Mouse (Mus musculus) myocyte (in vitro differentiated cells): ENCODE results near the gene Dmwd. TPM values are rescaled to one million over a fixed set of nuclear protein-coding genes. Genes with fewer than 3 reads are reported as not detected.

Experiments used
- H3K27me3 ChIP-seq: one replicate; pipeline ENCODE4 v1.6.1; 2011; ENCODE audit not compliant: control insufficient read depth, insufficient read depth, insufficient read length
- H3K36me3 ChIP-seq: one replicate; pipeline ENCODE4 v1.6.1; 2011; ENCODE audit not compliant: control insufficient read depth, insufficient read depth
- H3K4me2 ChIP-seq: one replicate; pipeline ENCODE4 v1.6.1; 2011; ENCODE audit warnings: low read depth, control low read depth
- H3K4me3 ChIP-seq: one replicate; pipeline ENCODE4 v1.5.1; 2011; ENCODE audit warnings: mild to moderate bottlenecking, control low read depth, moderate library complexity
- H3K79me2 ChIP-seq: one replicate; pipeline ENCODE4 v1.6.1; 2011; ENCODE audit not compliant: control insufficient read depth, insufficient read depth
- H3ac ChIP-seq: one replicate; pipeline ENCODE4 v1.6.1; 2011; ENCODE audit not compliant: control insufficient read depth, insufficient read length
- CEBPB ChIP-seq: IDR thresholded peaks from 2 replicates; pipeline ENCODE4 v1.6.1; 2011; ENCODE audit warnings: mild to moderate bottlenecking, moderate library complexity; ENCODE audit not compliant: poor library complexity, insufficient read depth, severe bottlenecking
- E2F4 ChIP-seq: IDR thresholded peaks from one replicate; pipeline ENCODE4 v1.6.1; 2011; ENCODE audit warnings: mild to moderate bottlenecking, control low read depth, moderate library complexity; ENCODE audit not compliant: insufficient read depth
- MAX ChIP-seq: IDR thresholded peaks from one replicate; pipeline ENCODE4 v1.6.1; 2011; ENCODE audit warnings: low read depth, mild to moderate bottlenecking, control low read depth
- MYOD1 ChIP-seq, 3 experiments: IDR thresholded peaks; one replicate each; pipeline ENCODE4 v1.6.1; 2011; ENCODE audit warnings: control low read depth in 2 of 3, low read depth in 2 of 3, mild to moderate bottlenecking in 2 of 3, moderate library complexity in 1 of 3; ENCODE audit not compliant: insufficient read length in 2 of 3, control insufficient read depth in 1 of 3
- MYOG ChIP-seq, 3 experiments: IDR thresholded peaks; one replicate each; pipeline ENCODE4 v1.6.1; 2011; ENCODE audit warnings: control low read depth in 2 of 3, low read depth in 2 of 3, mild to moderate bottlenecking in 2 of 3; ENCODE audit not compliant: insufficient read length in 2 of 3, control insufficient read depth in 1 of 3, insufficient read depth in 1 of 3
- POLR2A ChIP-seq: IDR thresholded peaks from one replicate; pipeline ENCODE4 v1.6.1; 2011; ENCODE audit warnings: low read depth, mild to moderate bottlenecking, control low read depth, moderate library complexity; ENCODE audit not compliant: insufficient read length
- POLR2AphosphoS2 ChIP-seq: IDR thresholded peaks from one replicate; pipeline ENCODE4 v1.6.1; 2011; ENCODE audit warnings: low read depth, control low read depth; ENCODE audit not compliant: insufficient read length
- REST ChIP-seq: IDR thresholded peaks from one replicate; pipeline ENCODE4 v1.6.1; 2011; ENCODE audit warnings: mild to moderate bottlenecking, control low read depth, moderate library complexity; ENCODE audit not compliant: insufficient read depth, insufficient read length
- SRF ChIP-seq: IDR thresholded peaks from one replicate; pipeline ENCODE4 v1.6.1; 2011; ENCODE audit warnings: low read depth; ENCODE audit not compliant: control insufficient read depth, insufficient read length
- TCF12 ChIP-seq: IDR thresholded peaks from one replicate; pipeline ENCODE4 v1.6.1; 2011; ENCODE audit warnings: mild to moderate bottlenecking, control low read depth; ENCODE audit not compliant: poor library complexity, insufficient read depth, severe bottlenecking
- TCF3 ChIP-seq: IDR thresholded peaks from one replicate; pipeline ENCODE4 v1.6.1; 2011; ENCODE audit warnings: low read depth, control low read depth; ENCODE audit not compliant: insufficient read length
- USF1 ChIP-seq: IDR thresholded peaks from one replicate; pipeline ENCODE4 v1.6.1; 2011; ENCODE audit warnings: low read depth, mild to moderate bottlenecking, control low read depth, moderate library complexity
- polyA plus RNA-seq: library from polyadenylated mRNA; unstranded; fragments of >200 nt; fragmentation: generic; extraction: Trizol; gene quantifications from one replicate; pipeline ENCODE4 v1.2.1, GENCODE M21; 2012; ENCODE audit warnings: missing spikeins

The Dmwd gene
- polyA plus RNA-seq, 1 experiment = 83.7 TPM

DNA sequence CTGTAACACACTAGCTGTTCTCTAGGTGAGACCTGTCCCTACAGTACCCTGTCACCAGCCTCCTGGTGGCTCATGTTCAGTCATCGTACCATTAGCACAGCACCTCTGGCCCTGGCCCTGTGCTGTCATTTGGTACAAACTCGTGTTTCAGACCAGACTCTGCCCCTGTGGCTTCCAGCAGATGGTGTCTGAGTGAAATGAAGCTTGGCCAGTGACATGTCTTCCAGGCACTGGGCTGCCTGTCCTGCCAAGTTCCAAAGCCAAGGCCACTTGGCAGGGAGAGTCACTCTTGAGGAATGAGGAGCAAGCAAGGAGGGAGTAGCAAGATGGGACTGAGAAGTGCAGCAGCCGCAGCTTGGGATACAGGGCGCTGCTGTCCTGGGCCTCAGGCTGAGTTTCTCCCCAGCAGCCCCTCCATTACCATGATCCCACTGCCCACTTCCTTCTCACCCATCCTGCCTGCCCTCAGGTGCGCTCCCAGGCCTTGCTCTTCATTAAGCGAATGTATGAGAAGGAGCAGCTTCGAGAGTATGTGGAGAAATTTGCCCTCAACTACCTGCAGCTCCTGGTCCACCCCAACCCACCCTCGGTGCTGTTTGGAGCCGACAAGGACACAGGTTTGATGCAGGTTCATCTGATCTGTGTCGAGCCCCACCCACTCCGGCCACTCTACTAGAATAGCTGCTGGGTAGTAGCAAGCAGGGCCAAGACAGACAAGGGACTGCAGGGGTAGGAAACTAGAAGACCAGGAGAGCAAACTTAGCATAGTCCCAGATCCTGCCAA is 29.5 kb upstream of the Dmwd start:
- H3K4me3 ChIP-seq = no peak overlapping the region
- H3K4me2 ChIP-seq = no peak overlapping the region
- peaks cover 14% of the 10 kb centered on the region for H3K36me3 ChIP-seq
- H3K79me2 ChIP-seq = no peaks in the 10 kb centered on the region
- TF ChIP-seq MYOD1 (IDR thresholded peaks at IDR 0.05; ENCODE audit: control insufficient read depth in 1 of 3, insufficient read length in 2 of 3, low read depth in 2 of 3) (no peak), SRF (no peak), TCF3 (no peak), MYOG (IDR thresholded peaks at IDR 0.05; ENCODE audit: control insufficient read depth in 1 of 3, insufficient read depth in 1 of 3, insufficient read length in 2 of 3, low read depth in 2 of 3) (no peak), POLR2A (no peak), USF1 (no peak)
- H3ac ChIP-seq = no peak overlapping the region
- H3K27me3 ChIP-seq = no peaks in the 10 kb centered on the region

DNA sequence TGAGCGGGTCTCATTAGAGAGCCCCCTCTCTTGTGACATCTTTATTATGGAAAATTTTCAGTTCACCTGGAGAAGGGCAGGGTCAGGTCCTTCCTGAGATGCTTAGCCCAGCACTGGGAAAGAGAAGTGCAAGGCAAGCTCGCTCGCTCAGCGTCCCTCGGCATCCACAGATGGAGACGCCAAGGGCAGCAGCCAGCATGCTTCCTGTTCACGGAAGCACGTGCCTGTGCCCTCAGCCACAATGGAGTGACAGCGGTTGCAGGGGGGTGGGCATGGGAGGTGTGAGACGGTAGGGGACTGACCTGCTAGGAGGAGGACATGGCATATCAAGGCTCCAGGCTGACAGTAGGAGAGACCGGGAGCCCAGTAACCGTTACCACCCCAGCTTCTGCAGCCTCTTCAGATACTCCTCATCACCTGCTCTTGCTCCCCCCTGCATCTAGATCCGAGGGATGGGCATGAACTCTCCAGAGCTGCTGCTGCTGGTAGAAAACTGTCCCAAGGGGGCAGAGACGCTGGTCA is 28.0 kb upstream of the Dmwd start:
- Histone ChIP-seq H3K4me3 (no peak overlapping the region), H3K4me2 (no peak overlapping the region), H3ac (no peak overlapping the region), H3K36me3 (peaks cover 10% of the 10 kb centered on the region), H3K27me3 (no peaks in the 10 kb centered on the region), H3K79me2 (no peaks in the 10 kb centered on the region)
- TF ChIP-seq REST = no peak
- no peak for TF ChIP-seq MYOG (IDR thresholded peaks at IDR 0.05; ENCODE audit: control insufficient read depth in 1 of 3, insufficient read depth in 1 of 3, insufficient read length in 2 of 3, low read depth in 2 of 3)
- TF ChIP-seq MYOD1 (IDR thresholded peaks at IDR 0.05; ENCODE audit: control insufficient read depth in 1 of 3, insufficient read length in 2 of 3, low read depth in 2 of 3) = no peak
- TF ChIP-seq POLR2AphosphoS2 = no peak
- TF ChIP-seq TCF12 = no peak
- TF ChIP-seq USF1 = no peak
- TF ChIP-seq POLR2A = no peak
- TF ChIP-seq MAX = no peak
- TF ChIP-seq CEBPB = no peak
- no peak for TF ChIP-seq TCF3
- TF ChIP-seq E2F4 = no peak
- TF ChIP-seq SRF = no peak

DNA sequence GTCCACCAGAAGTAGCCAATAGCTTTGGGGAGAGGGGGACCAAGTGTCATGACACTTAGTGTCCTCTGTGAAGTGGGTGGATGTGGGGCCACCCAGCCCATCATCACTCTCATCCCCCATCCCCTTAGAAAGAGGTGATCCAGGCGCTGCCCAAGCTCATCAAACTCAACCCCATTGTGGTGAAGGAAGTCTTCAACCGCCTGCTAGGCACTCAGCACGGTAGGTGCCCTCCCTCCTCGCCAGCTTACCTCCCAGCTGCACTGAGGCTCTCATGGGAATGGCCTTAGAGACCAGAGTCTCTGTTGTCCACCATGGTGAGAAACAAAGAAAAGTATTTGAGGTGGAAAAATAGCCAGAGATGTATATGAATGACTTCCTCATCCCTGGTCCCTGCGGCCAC is 26.8 kb upstream of the Dmwd start:
- no peaks in the 10 kb centered on the region for H3K79me2 ChIP-seq
- H3K36me3 ChIP-seq = peaks cover 5% of the 10 kb centered on the region
- TF ChIP-seq E2F4 = no peak
- no peak for TF ChIP-seq SRF
- TF ChIP-seq TCF12 = no peak
- TF ChIP-seq POLR2AphosphoS2 = no peak
- TF ChIP-seq TCF3 = no peak
- no peak for TF ChIP-seq REST
- no peak for TF ChIP-seq CEBPB
- no peak for TF ChIP-seq MAX
- TF ChIP-seq MYOG (IDR thresholded peaks at IDR 0.05; ENCODE audit: control insufficient read depth in 1 of 3, insufficient read depth in 1 of 3, insufficient read length in 2 of 3, low read depth in 2 of 3) = no peak
- TF ChIP-seq USF1 = no peak
- no peak for TF ChIP-seq POLR2A
- no peak for TF ChIP-seq MYOD1 (IDR thresholded peaks at IDR 0.05; ENCODE audit: control insufficient read depth in 1 of 3, insufficient read length in 2 of 3, low read depth in 2 of 3)
- H3ac ChIP-seq = no peak overlapping the region
- H3K4me3 ChIP-seq = no peak overlapping the region
- H3K27me3 ChIP-seq = no peaks in the 10 kb centered on the region
- H3K4me2 ChIP-seq = no peak overlapping the region

DNA sequence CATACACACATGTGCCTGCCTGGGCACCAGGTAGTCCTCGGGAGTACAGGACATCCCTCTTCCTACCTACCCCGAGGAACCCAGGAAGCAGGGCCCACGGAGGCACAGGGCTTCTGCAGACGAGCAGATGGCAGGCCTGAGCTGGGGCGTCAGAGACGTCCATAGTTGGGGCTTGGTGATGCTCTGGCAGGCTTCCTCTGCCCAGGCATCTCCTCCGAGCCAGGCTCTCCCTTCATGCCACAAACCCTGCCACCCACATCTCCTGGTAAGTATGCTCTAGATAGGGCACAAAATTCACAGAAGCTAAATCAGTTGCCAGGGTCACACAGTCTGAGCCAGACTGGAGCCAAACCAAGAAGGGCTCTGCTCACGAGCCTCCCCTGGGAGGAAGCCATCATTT is 25.9 kb upstream of the Dmwd start:
- Histone ChIP-seq H3ac (no peak overlapping the region), H3K4me2 (no peak overlapping the region), H3K4me3 (no peak overlapping the region), H3K27me3 (no peaks in the 10 kb centered on the region), H3K36me3 (no peaks in the 10 kb centered on the region), H3K79me2 (no peaks in the 10 kb centered on the region)
- no peak for TF ChIP-seq POLR2AphosphoS2
- TF ChIP-seq POLR2A = no peak
- no peak for TF ChIP-seq E2F4
- no peak for TF ChIP-seq REST
- no peak for TF ChIP-seq CEBPB
- TF ChIP-seq SRF = no peak
- TF ChIP-seq TCF12 = no peak
- TF ChIP-seq MYOD1 (IDR thresholded peaks at IDR 0.05; ENCODE audit: control insufficient read depth in 1 of 3, insufficient read length in 2 of 3, low read depth in 2 of 3) = no peak
- no peak for TF ChIP-seq TCF3
- TF ChIP-seq USF1 = no peak
- TF ChIP-seq MYOG (IDR thresholded peaks at IDR 0.05; ENCODE audit: control insufficient read depth in 1 of 3, insufficient read depth in 1 of 3, insufficient read length in 2 of 3, low read depth in 2 of 3) = no peak
- TF ChIP-seq MAX = no peak
